Mouse (Mus musculus): ENCODE data around the gene Ahnak. TPM values are rescaled to one million over a fixed set of nuclear protein-coding genes. Genes with fewer than 3 reads are reported as not detected.
A peak's percentile ranks its signal among the peaks of the same experiment; 100 is the strongest.

Gene Ahnak
- total RNA-seq (2017): 181 and 193 TPM in 2 replicates

GRCm38 (mm10) chr19:8989066-8989566, at the start of gene Ahnak:
TSS of gene Ahnak (plus strand) at chr19:8989284.
- ATAC-seq (ENCODE audit: extremely low read depth, insufficient number of reproducible peaks, low FRiP score, poor library complexity, severe bottlenecking): no peak

- ATAC-seq (ENCODE audit: extremely low read depth, insufficient number of reproducible peaks, low FRiP score, poor library complexity, severe bottlenecking): no peak
Measured at GRCm38 (mm10) chr19:8940526-8941133, 48.5 kb upstream of the Ahnak start.

- ATAC-seq (ENCODE audit: extremely low read depth, insufficient number of reproducible peaks, low FRiP score, poor library complexity, severe bottlenecking): no peak
Measured at GRCm38 (mm10) chr19:8941136-8941514, 48.0 kb upstream of the Ahnak start.

- peak; percentile 85 for ATAC-seq (ENCODE audit: extremely low read depth, insufficient number of reproducible peaks, low FRiP score, poor library complexity, severe bottlenecking)
Measured at GRCm38 (mm10) chr19:8941515-8942217, 47.4 kb upstream of the Ahnak start, which contains the start of gene Mta2. TSS of gene Mta2 (plus strand) at chr19:8941875.

GRCm38 (mm10) chr19:8942276-8942964, 46.7 kb upstream of the Ahnak start:
- ATAC-seq (ENCODE audit: extremely low read depth, insufficient number of reproducible peaks, low FRiP score, poor library complexity, severe bottlenecking): peak; percentile 7; the same call in 1 of the 2 replicates

- ATAC-seq (ENCODE audit: extremely low read depth, insufficient number of reproducible peaks, low FRiP score, poor library complexity, severe bottlenecking): no peak
Measured at GRCm38 (mm10) chr19:8943047-8943446, 46.0 kb upstream of the Ahnak start.

- no peak for ATAC-seq (ENCODE audit: extremely low read depth, insufficient number of reproducible peaks, low FRiP score, poor library complexity, severe bottlenecking)
Measured at GRCm38 (mm10) chr19:8944062-8944461, 45.0 kb upstream of the Ahnak start.

GRCm38 (mm10) chr19:8944750-8945149, 44.3 kb upstream of the Ahnak start:
- no peak for ATAC-seq (ENCODE audit: extremely low read depth, insufficient number of reproducible peaks, low FRiP score, poor library complexity, severe bottlenecking)

GRCm38 (mm10) chr19:8945251-8945650, 43.8 kb upstream of the Ahnak start:
- ATAC-seq (ENCODE audit: extremely low read depth, insufficient number of reproducible peaks, low FRiP score, poor library complexity, severe bottlenecking): no peak

GRCm38 (mm10) chr19:8946929-8947328, 42.2 kb upstream of the Ahnak start:
- ATAC-seq (ENCODE audit: extremely low read depth, insufficient number of reproducible peaks, low FRiP score, poor library complexity, severe bottlenecking): no peak

GRCm38 (mm10) chr19:8950190-8950589, 38.9 kb upstream of the Ahnak start:
- ATAC-seq (ENCODE audit: extremely low read depth, insufficient number of reproducible peaks, low FRiP score, poor library complexity, severe bottlenecking): no peak

GRCm38 (mm10) chr19:8952241-8952640, 36.8 kb upstream of the Ahnak start:
- ATAC-seq (ENCODE audit: extremely low read depth, insufficient number of reproducible peaks, low FRiP score, poor library complexity, severe bottlenecking): no peak

GRCm38 (mm10) chr19:8953135-8954039, 35.7 kb upstream of the Ahnak start, which contains the start of gene Tut1:
TSS of gene Tut1 (plus strand) at chr19:8953847.
- peak; percentile 96 for ATAC-seq (ENCODE audit: extremely low read depth, insufficient number of reproducible peaks, low FRiP score, poor library complexity, severe bottlenecking)

GRCm38 (mm10) chr19:8954171-8954570, 34.9 kb upstream of the Ahnak start:
- ATAC-seq (ENCODE audit: extremely low read depth, insufficient number of reproducible peaks, low FRiP score, poor library complexity, severe bottlenecking): no peak

- no peak for ATAC-seq (ENCODE audit: extremely low read depth, insufficient number of reproducible peaks, low FRiP score, poor library complexity, severe bottlenecking)
Measured at GRCm38 (mm10) chr19:8962256-8962655, 26.8 kb upstream of the Ahnak start.

- no peak for ATAC-seq (ENCODE audit: extremely low read depth, insufficient number of reproducible peaks, low FRiP score, poor library complexity, severe bottlenecking)
Measured at GRCm38 (mm10) chr19:8965075-8965474, 24.0 kb upstream of the Ahnak start.

GRCm38 (mm10) chr19:8965771-8966170, 23.3 kb upstream of the Ahnak start:
- ATAC-seq (ENCODE audit: extremely low read depth, insufficient number of reproducible peaks, low FRiP score, poor library complexity, severe bottlenecking): no peak

- ATAC-seq (ENCODE audit: extremely low read depth, insufficient number of reproducible peaks, low FRiP score, poor library complexity, severe bottlenecking): no peak
Measured at GRCm38 (mm10) chr19:8966198-8966589, 22.9 kb upstream of the Ahnak start.

All from neutrophil, adult 5-6 weeks (primary cell).